Mouse (Mus musculus) hindbrain, embryonic 13.5 days (tissue): ENCODE measurements around the gene Gse1. TPM values are rescaled to one million over a fixed set of nuclear protein-coding genes. Genes with fewer than 3 reads are reported as not detected.

Experiments
- ATAC-seq: fragments of 200-750 bp; cut with Nextera tagmentation; 2 replicates; pipeline ENCODE4 v1.8.0; 2017; ENCODE audit warnings: moderate TSS enrichment; ENCODE audit not compliant: low FRiP score
- H3K27ac ChIP-seq: fragments of 300-500 bp; sonication (generic); 2 replicates; pipeline ENCODE4 v1.5.1; 2015; ENCODE audit warnings: inconsistent platforms, mild to moderate bottlenecking, moderate library complexity
- H3K27me3 ChIP-seq: fragments of 300-500 bp; sonication (generic); 2 replicates; pipeline ENCODE4 v1.6.1; 2015; ENCODE audit warnings: mild to moderate bottlenecking, inconsistent platforms
- H3K36me3 ChIP-seq: fragments of 300-500 bp; sonication (generic); 2 replicates; pipeline ENCODE4 v1.6.1; 2015; ENCODE audit warnings: mild to moderate bottlenecking, inconsistent platforms
- H3K4me1 ChIP-seq: fragments of 300-500 bp; sonication (generic); replicated peaks from 2 replicates; pipeline ENCODE4 v1.6.1; 2015; ENCODE audit warnings: inconsistent platforms
- H3K4me2 ChIP-seq: fragments of 300-500 bp; sonication (generic); 2 replicates; pipeline ENCODE4 v1.6.1; 2015; ENCODE audit warnings: inconsistent platforms, mild to moderate bottlenecking, moderate library complexity
- H3K4me3 ChIP-seq: fragments of 300-500 bp; sonication (generic); 2 replicates; pipeline ENCODE4 v1.5.1; 2015; ENCODE audit warnings: mild to moderate bottlenecking, inconsistent platforms
- H3K9ac ChIP-seq: fragments of 300-500 bp; sonication (generic); 2 replicates; pipeline ENCODE4 v1.6.1; 2015; ENCODE audit warnings: mild to moderate bottlenecking, inconsistent platforms
- H3K9me3 ChIP-seq: fragments of 300-500 bp; sonication (generic); 2 replicates; pipeline ENCODE4 v1.6.1; 2016; ENCODE audit warnings: inconsistent platforms
- WGBS: fragments of 180-500 bp; shearing (Covaris S2); methylation state at CpG from one replicate; pipeline ENCODE4 v1.1.7; 2015; 5-methylcytosine and 5-hydroxymethylcytosine counted together
- polyA plus RNA-seq: library from polyadenylated mRNA; unstranded; fragments of >200 nt; fragmentation: Nextera tagmentation; extraction: Ambion mirVana; gene quantifications from 2 replicates; pipeline ENCODE4 v1.2.1, GENCODE M21; 2015

The Gse1 gene
- polyA plus RNA-seq, 1 experiment from 2014 or later = 22.1 TPM

GRCm38 (mm10) chr8:120518736-120519534 lies 290.7 kb downstream of the Gse1 start:
- no peak overlapping the region for H3K4me2 ChIP-seq
- no peak overlapping the region for H3K9ac ChIP-seq
- no peak for ATAC-seq
- no peaks in the 10 kb centered on the region for H3K36me3 ChIP-seq
- peak overlapping the region; percentile 69 for H3K27ac ChIP-seq
- H3K4me3 ChIP-seq = no peak overlapping the region
- WGBS = 55% methylated on average over 14 of the region's 14 CpGs
- no peaks in the 10 kb centered on the region for H3K9me3 ChIP-seq
- peaks cover 98% of the 10 kb centered on the region for H3K4me1 ChIP-seq
- H3K27me3 ChIP-seq = no peaks in the 10 kb centered on the region

DNA sequence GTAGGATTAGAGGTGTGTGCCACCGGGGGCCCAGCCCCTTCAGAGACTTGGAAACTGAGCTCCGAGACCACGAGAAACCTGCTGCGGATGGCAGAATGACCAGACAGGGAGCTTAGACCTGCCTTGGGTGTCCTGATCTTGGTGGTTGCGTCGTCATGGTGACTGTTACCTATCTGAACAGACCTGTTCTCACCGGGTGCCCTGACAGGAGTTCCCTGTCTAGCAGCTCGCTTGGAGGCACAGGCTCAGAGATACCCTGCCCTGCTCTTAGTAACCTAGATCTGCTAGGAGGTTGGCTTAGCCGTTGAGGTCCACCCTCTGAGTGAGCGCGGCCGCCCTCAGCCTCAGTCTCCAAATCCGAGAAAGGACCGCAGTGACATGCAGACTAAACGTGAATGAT lies 292.0 kb downstream of the Gse1 start:
- Histone ChIP-seq H3K27me3 (no peaks in the 10 kb centered on the region), H3K27ac (peak overlapping the region; percentile 89), H3K9me3 (no peaks in the 10 kb centered on the region), H3K9ac (peak overlapping the region; percentile 60), H3K36me3 (no peaks in the 10 kb centered on the region), H3K4me2 (peak overlapping the region; percentile 25), H3K4me3 (no peak overlapping the region), H3K4me1 (peaks cover 98% of the 10 kb centered on the region)
- 66% methylated on average over 15 of the region's 15 CpGs for WGBS
- ATAC-seq = no peak

DNA sequence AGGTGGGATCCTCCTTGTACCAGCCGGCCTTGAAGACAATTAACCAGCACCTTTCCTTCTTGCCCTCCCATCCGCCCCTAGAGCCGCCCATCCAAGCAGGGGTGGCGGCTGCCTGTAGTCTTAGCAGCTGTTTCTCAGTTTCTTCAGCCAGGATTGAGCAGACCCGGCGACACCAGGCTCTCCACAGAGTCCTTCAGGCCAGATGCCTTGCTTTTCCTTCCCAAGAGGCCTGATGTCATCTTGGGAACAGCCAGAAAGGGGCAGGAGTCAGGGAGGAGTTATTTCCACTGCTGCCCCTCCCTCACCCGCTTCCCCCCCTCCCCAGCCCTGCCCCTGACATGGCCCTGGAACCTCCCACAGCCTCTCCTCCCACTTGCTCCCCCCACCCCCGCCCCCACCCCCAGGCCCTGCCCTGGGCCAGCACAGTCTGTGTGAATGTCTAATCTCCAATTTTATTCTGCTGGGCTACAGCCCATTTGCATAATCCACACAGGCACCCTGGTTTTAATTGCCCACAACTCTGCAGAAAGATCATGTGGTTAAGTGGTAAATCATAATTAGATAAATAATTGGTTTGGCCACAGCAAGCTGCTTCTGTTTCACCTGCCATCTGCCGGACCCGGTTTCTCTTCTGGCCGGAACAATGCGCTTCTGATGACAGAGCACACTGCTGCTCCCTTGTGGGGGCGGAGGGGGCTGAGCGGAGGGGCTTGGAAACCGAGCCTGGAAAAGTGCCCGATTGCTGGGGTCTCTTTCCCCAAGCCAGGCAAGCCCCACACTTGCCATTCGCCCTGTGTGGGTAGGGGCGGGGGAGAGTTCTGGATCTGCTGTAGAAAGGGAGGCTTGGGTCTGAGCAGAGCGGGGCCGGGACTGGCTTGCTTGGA lies 292.7 kb downstream of the Gse1 start:
- WGBS = 8% methylated on average over 20 of the region's 20 CpGs

GRCm38 (mm10) chr8:120521591-120521965 lies 293.3 kb downstream of the Gse1 start:
- H3K4me3 ChIP-seq = no peak overlapping the region
- WGBS = 28% methylated on average over 7 of the region's 7 CpGs
- no peaks in the 10 kb centered on the region for H3K36me3 ChIP-seq
- H3K9me3 ChIP-seq = no peaks in the 10 kb centered on the region
- peak overlapping the region; percentile 89 for H3K27ac ChIP-seq
- no peaks in the 10 kb centered on the region for H3K27me3 ChIP-seq
- H3K4me1 ChIP-seq = peaks cover 98% of the 10 kb centered on the region
- H3K4me2 ChIP-seq = peak overlapping the region; percentile 25
- H3K9ac ChIP-seq = peak overlapping the region; percentile 60
- ATAC-seq = no peak; the same call in 1 of the 2 replicates

More for the DNA sequence above, 292.7 kb downstream of the Gse1 start:
- peak; percentile 73 for ATAC-seq
- H3K4me1 ChIP-seq = peaks cover 98% of the 10 kb centered on the region
- peak overlapping the region; percentile 25 for H3K4me2 ChIP-seq
- H3K4me3 ChIP-seq = no peak overlapping the region
- H3K9me3 ChIP-seq = no peaks in the 10 kb centered on the region
- peak overlapping the region; percentile 60 for H3K9ac ChIP-seq
- H3K36me3 ChIP-seq = no peaks in the 10 kb centered on the region
- H3K27me3 ChIP-seq = no peaks in the 10 kb centered on the region
- peak overlapping the region; percentile 89 for H3K27ac ChIP-seq

GRCm38 (mm10) chr8:120523641-120524040 lies 295.4 kb downstream of the Gse1 start:
- H3K36me3 ChIP-seq = no peaks in the 10 kb centered on the region
- ATAC-seq = no peak
- H3K9me3 ChIP-seq = no peaks in the 10 kb centered on the region
- H3K4me2 ChIP-seq = no peak overlapping the region
- WGBS = 47% methylated on average over 7 of the region's 7 CpGs
- no peaks in the 10 kb centered on the region for H3K27me3 ChIP-seq
- H3K27ac ChIP-seq = peak overlapping the region; percentile 65
- H3K4me3 ChIP-seq = no peak overlapping the region
- H3K9ac ChIP-seq = 0 out of 2 replicates have a peak overlapping the region, but pooled peaks have one; percentile 35
- peaks cover 98% of the 10 kb centered on the region for H3K4me1 ChIP-seq

DNA sequence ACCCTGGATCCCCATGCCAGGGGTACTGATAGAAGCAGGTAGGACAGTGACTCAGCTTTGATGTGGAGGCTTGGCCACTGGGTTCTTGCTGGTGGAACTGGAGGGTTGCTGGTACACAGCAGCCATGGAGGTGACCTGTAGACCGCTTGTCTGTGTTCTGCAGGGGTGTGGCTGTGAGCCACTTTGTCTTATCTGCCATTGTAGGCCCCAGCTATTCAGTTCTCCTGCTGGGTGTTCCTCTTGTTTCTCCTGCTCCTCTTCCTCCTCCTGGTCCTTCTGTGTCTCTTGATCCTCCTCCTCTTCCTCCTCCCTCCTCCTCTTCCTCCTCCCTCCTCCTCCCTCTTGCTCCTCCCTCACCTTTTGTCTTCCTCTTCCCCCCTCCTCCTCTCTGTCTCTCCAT lies 296.9 kb downstream of the Gse1 start:
- Histone ChIP-seq H3K4me1 (peaks cover 91% of the 10 kb centered on the region), H3K4me3 (no peak overlapping the region), H3K36me3 (no peaks in the 10 kb centered on the region), H3K9ac (no peak overlapping the region), H3K27ac (peak overlapping the region; percentile 44), H3K9me3 (no peaks in the 10 kb centered on the region), H3K4me2 (no peak overlapping the region), H3K27me3 (no peaks in the 10 kb centered on the region)
- ATAC-seq = no peak
- WGBS = 75% methylated on average over 1 of the region's 1 CpGs

DNA sequence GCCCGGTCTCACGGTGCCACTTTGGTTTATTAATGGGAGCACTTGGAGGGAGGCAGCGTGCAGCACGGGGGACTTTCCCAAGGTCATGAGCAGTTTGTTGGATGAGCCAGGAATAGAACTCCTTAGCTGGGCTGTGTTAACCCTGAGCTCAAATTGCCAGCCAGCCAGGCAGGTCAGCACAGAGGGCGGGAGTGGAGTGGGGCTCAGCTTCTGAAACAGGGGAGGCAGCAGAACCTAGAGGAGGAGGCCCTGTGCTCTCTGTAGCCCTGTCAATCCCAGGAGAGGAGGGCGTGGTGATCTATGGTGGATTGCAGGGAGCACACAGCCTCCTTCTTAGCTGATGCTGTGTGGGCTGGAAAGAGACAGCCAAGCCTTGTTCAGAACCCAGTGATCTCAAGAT lies 297.6 kb downstream of the Gse1 start:
- peaks cover 84% of the 10 kb centered on the region for H3K4me1 ChIP-seq
- no peaks in the 10 kb centered on the region for H3K9me3 ChIP-seq
- H3K4me3 ChIP-seq = no peak overlapping the region
- H3K27ac ChIP-seq = no peak overlapping the region; the same call in 1 of the 2 replicates
- 44% methylated on average over 6 of the region's 6 CpGs for WGBS
- H3K27me3 ChIP-seq = no peaks in the 10 kb centered on the region
- H3K36me3 ChIP-seq = no peaks in the 10 kb centered on the region
- H3K4me2 ChIP-seq = no peak overlapping the region
- no peak for ATAC-seq
- H3K9ac ChIP-seq = peak overlapping the region; percentile 51

- Histone ChIP-seq H3K27ac (peak overlapping the region; percentile 6; the same call in 1 of the 2 replicates), H3K4me1 (peaks cover 83% of the 10 kb centered on the region)
These were observed 298.3 kb downstream of the Gse1 start for GRCm38 (mm10) chr8:120526577-120526976.

DNA sequence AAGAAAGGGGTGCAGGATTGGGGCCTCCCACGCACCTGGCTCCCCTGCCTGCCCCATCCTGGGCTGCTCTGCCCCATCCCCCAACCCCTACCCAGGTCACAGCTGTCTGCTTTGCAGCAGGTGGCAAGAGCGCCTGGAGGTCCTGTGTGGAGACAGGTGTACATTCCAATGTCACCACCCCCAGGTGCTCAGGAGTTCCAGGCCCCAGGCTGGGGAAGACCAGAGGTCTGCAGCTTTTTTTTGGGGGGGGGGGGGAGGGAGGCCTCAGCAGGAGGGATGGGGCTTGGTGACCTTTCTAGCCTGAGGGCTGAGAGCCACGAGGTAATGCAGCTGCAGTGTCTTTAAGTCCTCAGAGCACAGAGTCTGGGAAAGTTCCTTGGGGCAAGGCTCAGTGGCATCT lies 300.1 kb downstream of the Gse1 start:
- no peaks in the 10 kb centered on the region for H3K27me3 ChIP-seq
- no peak overlapping the region for H3K27ac ChIP-seq
- H3K9me3 ChIP-seq = no peaks in the 10 kb centered on the region
- no peaks in the 10 kb centered on the region for H3K36me3 ChIP-seq
- 0 out of 2 replicates have a peak overlapping the region, but pooled peaks have one; percentile 43 for H3K9ac ChIP-seq
- H3K4me3 ChIP-seq = no peak overlapping the region
- H3K4me2 ChIP-seq = no peak overlapping the region
- 42% methylated on average over 3 of the region's 3 CpGs for WGBS
- ATAC-seq = no peak
- peaks cover 85% of the 10 kb centered on the region for H3K4me1 ChIP-seq

More at GRCm38 (mm10) chr8:120526577-120526976, 298.3 kb downstream of the Gse1 start:
- no peak for ATAC-seq
- Histone ChIP-seq H3K9ac (0 out of 2 replicates have a peak overlapping the region, but pooled peaks have one; percentile 26), H3K9me3 (no peaks in the 10 kb centered on the region), H3K36me3 (no peaks in the 10 kb centered on the region), H3K4me3 (no peak overlapping the region), H3K4me2 (no peak overlapping the region), H3K27me3 (no peaks in the 10 kb centered on the region)
- WGBS = 24% methylated on average over 4 of the region's 4 CpGs

DNA sequence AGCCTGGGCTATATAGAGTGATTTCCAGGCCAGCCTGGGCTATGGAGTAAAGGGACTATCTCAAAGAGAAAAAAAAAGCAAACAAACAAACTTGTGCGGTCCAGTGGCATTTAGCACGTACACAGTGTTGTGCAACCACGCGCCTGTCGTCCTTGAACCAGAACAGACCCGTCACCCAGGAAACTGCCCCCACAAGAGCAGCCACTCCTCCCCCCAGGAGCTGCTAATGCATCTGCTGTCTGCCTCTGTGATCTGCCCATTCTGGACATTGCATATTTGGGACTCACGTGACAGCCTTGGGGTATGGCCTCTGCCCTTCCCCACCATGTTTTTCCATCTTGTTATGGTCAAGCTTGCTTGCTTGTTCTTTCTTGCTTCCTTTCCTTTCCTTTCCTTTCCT lies 301.0 kb downstream of the Gse1 start:
- 37% methylated on average over 7 of the region's 7 CpGs for WGBS
- Histone ChIP-seq H3K27me3 (no peaks in the 10 kb centered on the region), H3K9me3 (no peaks in the 10 kb centered on the region), H3K36me3 (no peaks in the 10 kb centered on the region), H3K4me1 (peaks cover 85% of the 10 kb centered on the region), H3K27ac (no peak overlapping the region), H3K9ac (no peak overlapping the region), H3K4me2 (no peak overlapping the region), H3K4me3 (no peak overlapping the region)
- no peak for ATAC-seq

DNA sequence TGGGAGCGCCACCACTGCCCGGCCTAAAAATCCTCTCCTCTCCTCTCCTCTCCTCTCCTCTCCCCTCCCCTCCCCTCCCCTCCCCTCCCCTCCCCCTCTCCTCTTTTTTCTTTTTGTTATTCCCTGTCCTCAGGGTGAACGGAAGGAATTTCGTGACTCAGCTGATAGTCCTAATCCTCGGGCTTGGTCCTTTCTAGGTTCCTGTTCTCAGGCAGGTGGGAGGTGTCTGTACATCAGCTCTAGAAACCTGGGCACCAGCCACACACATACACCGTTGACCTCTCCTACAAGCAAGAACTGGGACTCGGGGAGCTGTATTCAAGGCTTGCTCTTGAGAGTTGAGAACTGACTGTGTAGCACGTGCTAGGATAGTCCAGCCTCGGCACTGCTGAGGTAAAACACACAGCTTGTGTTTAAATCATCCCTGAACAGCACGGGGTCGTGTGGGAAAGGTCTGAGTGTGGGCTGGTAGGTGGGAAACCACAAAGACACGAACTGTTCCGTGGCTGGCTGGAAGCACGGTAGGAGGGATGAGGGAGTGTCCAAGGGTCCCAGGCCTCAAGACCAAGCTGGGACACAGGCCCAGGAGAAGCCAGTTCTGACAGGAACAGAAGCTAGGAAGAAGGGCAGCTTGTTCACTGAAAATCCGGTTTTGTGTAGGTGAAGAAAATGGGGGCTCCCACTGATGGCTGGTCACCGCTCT lies 302.8 kb downstream of the Gse1 start:
- Histone ChIP-seq H3K27ac (peak overlapping the region; percentile 99), H3K9me3 (no peaks in the 10 kb centered on the region), H3K36me3 (no peaks in the 10 kb centered on the region), H3K4me3 (no peak overlapping the region), H3K9ac (no peak overlapping the region), H3K27me3 (no peaks in the 10 kb centered on the region), H3K4me2 (no peak overlapping the region), H3K4me1 (peaks cover 85% of the 10 kb centered on the region)
- WGBS = 48% methylated on average over 16 of the region's 16 CpGs
- no peak for ATAC-seq
